Mouse (Mus musculus) cortical plate, adult 2 months (tissue): ENCODE data around the gene Dlx2.

Source experiments
- CTCF ChIP-seq: fragments of 200-500 bp; IDR thresholded peaks from 2 replicates; pipeline ENCODE4 v1.5.1; 2011; ENCODE audit warnings: mild to moderate bottlenecking, control low read depth, low read length; ENCODE audit not compliant: insufficient read depth; ENCODE audit errors: extremely low read depth
- POLR2A ChIP-seq: fragments of 200-500 bp; IDR thresholded peaks from 2 replicates; pipeline ENCODE4 v1.6.1; 2011; ENCODE audit warnings: mild to moderate bottlenecking, low read length, control low read depth; ENCODE audit not compliant: insufficient read depth; ENCODE audit errors: extremely low read depth

GRCm38 (mm10) chr2:71516995-71517394 lies 29.6 kb downstream of the Dlx2 start:
- TF ChIP-seq POLR2A (no peak), CTCF (no peak)
